Mouse (Mus musculus) kidney, embryonic 14.5 days (tissue): ENCODE data around the gene Defb19. TPM values are rescaled to one million over a fixed set of nuclear protein-coding genes. Genes with fewer than 3 reads are reported as not detected.

Source experiments
- ATAC-seq: fragments of 200-750 bp; cut with Nextera tagmentation; 2 replicates; pipeline ENCODE4 v1.8.0; 2017; ENCODE audit warnings: moderate number of reproducible peaks, mild to moderate bottlenecking, moderate TSS enrichment, moderate library complexity; ENCODE audit not compliant: low FRiP score, low TSS enrichment
- H3K27ac ChIP-seq: fragments of 300-500 bp; sonication (generic); 2 replicates; pipeline ENCODE4 v1.5.1; 2014; ENCODE audit warnings: low read depth, mild to moderate bottlenecking, low read length, moderate library complexity, mixed read lengths
- H3K27me3 ChIP-seq: fragments of 300-500 bp; sonication (generic); 2 replicates; pipeline ENCODE4 v1.6.1; 2014; ENCODE audit warnings: mild to moderate bottlenecking, low read length; ENCODE audit not compliant: control insufficient read depth, insufficient read depth
- H3K36me3 ChIP-seq: fragments of 300-500 bp; sonication (generic); 2 replicates; pipeline ENCODE4 v1.6.1; 2014; ENCODE audit warnings: low read length, mixed read lengths; ENCODE audit not compliant: control insufficient read depth, insufficient read depth
- H3K4me1 ChIP-seq: fragments of 300-500 bp; sonication (generic); 2 replicates; pipeline ENCODE4 v1.6.1; 2014; ENCODE audit warnings: low read length, mixed read lengths; ENCODE audit not compliant: control insufficient read depth, insufficient read depth
- H3K4me2 ChIP-seq: fragments of 300-500 bp; sonication (generic); replicated peaks from 2 replicates; pipeline ENCODE4 v1.6.1; 2014; ENCODE audit warnings: low read depth, mild to moderate bottlenecking, low read length
- H3K4me3 ChIP-seq: fragments of 300-500 bp; sonication (generic); 2 replicates; pipeline ENCODE4 v1.5.1; 2014; ENCODE audit warnings: mild to moderate bottlenecking, low read length
- H3K9ac ChIP-seq: fragments of 300-500 bp; sonication (generic); 2 replicates; pipeline ENCODE4 v1.6.1; 2014; ENCODE audit warnings: low read depth, mild to moderate bottlenecking, low read length, moderate library complexity
- H3K9me3 ChIP-seq: fragments of 300-500 bp; sonication (generic); 2 replicates; pipeline ENCODE4 v1.6.1; 2016; ENCODE audit warnings: low read length; ENCODE audit not compliant: control insufficient read depth
- WGBS: fragments of 180-500 bp; shearing (Covaris S2); extraction: QIAGEN DNeasy Blood & Tissue Kit; methylation state at CpG from one replicate; pipeline ENCODE4 v1.1.7; 2014; 5-methylcytosine and 5-hydroxymethylcytosine counted together
- polyA plus RNA-seq: library from polyadenylated mRNA; unstranded; fragments of >200 nt; fragmentation: Nextera tagmentation; extraction: Ambion mirVana; gene quantifications from 2 replicates; pipeline ENCODE4 v1.2.1, GENCODE M21; 2014

The Defb19 gene
- polyA plus RNA-seq, 1 experiment from 2014 or later, result not detected

GRCm38 (mm10) chr2:152572114-152572794, 7.9 kb downstream of the Defb19 start, which contains the start of gene Defb21:
Gene Defb21 (plus strand): TSS chr2:152572744.
- no peaks in the 10 kb centered on the region; the same call in 1 of the 2 replicates for H3K4me1 ChIP-seq
- no peak within 1 kb of the TSS for H3K4me2 ChIP-seq
- H3K27me3 ChIP-seq, result no peaks in the 10 kb centered on the region
- ATAC-seq, result no peak
- no peak within 1 kb of the TSS for H3K4me3 ChIP-seq
- WGBS, result 69% methylated on average over 11 of the region's 11 CpGs
- H3K27ac ChIP-seq, result no peak within 1 kb of the TSS
- H3K9ac ChIP-seq, result no peak within 1 kb of the TSS
- no peaks in the 10 kb centered on the region for H3K36me3 ChIP-seq
- H3K9me3 ChIP-seq, result no peaks in the 10 kb centered on the region

- Histone ChIP-seq H3K4me1 (no peaks in the 10 kb centered on the region; the same call in 1 of the 2 replicates), H3K36me3 (no peaks in the 10 kb centered on the region), H3K27me3 (no peaks in the 10 kb centered on the region), H3K27ac (no peak overlapping the region), H3K9me3 (no peaks in the 10 kb centered on the region), H3K4me3 (no peak overlapping the region), H3K4me2 (no peak overlapping the region), H3K9ac (no peak overlapping the region)
- WGBS, result 75% methylated on average over 6 of the region's 6 CpGs
- ATAC-seq, result no peak
Measured at GRCm38 (mm10) chr2:152570313-152570712, 9.8 kb downstream of the Defb19 start.

- H3K4me2 ChIP-seq, result no peak overlapping the region
- no peaks in the 10 kb centered on the region for H3K27me3 ChIP-seq
- WGBS, result 81% methylated on average over 4 of the region's 4 CpGs
- no peak overlapping the region for H3K9ac ChIP-seq
- no peak overlapping the region for H3K4me3 ChIP-seq
- H3K4me1 ChIP-seq, result no peaks in the 10 kb centered on the region; the same call in 1 of the 2 replicates
- ATAC-seq, result no peak
- H3K9me3 ChIP-seq, result no peaks in the 10 kb centered on the region
- H3K27ac ChIP-seq, result no peak overlapping the region
- no peaks in the 10 kb centered on the region for H3K36me3 ChIP-seq
Measured at GRCm38 (mm10) chr2:152569881-152570280, 10.2 kb downstream of the Defb19 start.

- Histone ChIP-seq H3K9ac (no peak within 1 kb of the TSS), H3K36me3 (no peaks in the 10 kb centered on the region), H3K4me3 (no peak within 1 kb of the TSS), H3K4me1 (no peaks in the 10 kb centered on the region), H3K4me2 (no peak within 1 kb of the TSS), H3K27me3 (no peaks in the 10 kb centered on the region), H3K27ac (no peak within 1 kb of the TSS; the same call in 1 of the 2 replicates), H3K9me3 (no peaks in the 10 kb centered on the region)
- no peak for ATAC-seq
- WGBS, result 80% methylated on average over 5 of the region's 5 CpGs
Measured at GRCm38 (mm10) chr2:152569038-152569437, 11.1 kb downstream of the Defb19 start, which contains the start of gene Gm17416. Gene Gm17416 (plus strand): TSS chr2:152569338.

- no peaks in the 10 kb centered on the region for H3K9me3 ChIP-seq
Measured at GRCm38 (mm10) chr2:152556655-152557054, 23.5 kb downstream of the Defb19 start.

GRCm38 (mm10) chr2:152553774-152554423, 26.2 kb downstream of the Defb19 start:
- H3K27ac ChIP-seq, result peak overlapping the region; percentile 8; the same call in 1 of the 2 replicates

More at GRCm38 (mm10) chr2:152556655-152557054, 23.5 kb downstream of the Defb19 start:
- no peaks in the 10 kb centered on the region for H3K27me3 ChIP-seq
- peaks cover 8% of the 10 kb centered on the region; the same call in 1 of the 2 replicates for H3K4me1 ChIP-seq
- no peak overlapping the region for H3K4me2 ChIP-seq
- H3K4me3 ChIP-seq, result no peak overlapping the region
- H3K36me3 ChIP-seq, result no peaks in the 10 kb centered on the region
- ATAC-seq, result no peak
- no peak overlapping the region for H3K27ac ChIP-seq
- WGBS, result 87% methylated on average over 7 of the region's 7 CpGs
- no peak overlapping the region for H3K9ac ChIP-seq

GRCm38 (mm10) chr2:152548124-152548523, 32.0 kb downstream of the Defb19 start:
- Histone ChIP-seq H3K36me3 (no peaks in the 10 kb centered on the region), H3K9ac (no peak overlapping the region), H3K27ac (no peak overlapping the region), H3K4me3 (no peak overlapping the region), H3K4me1 (peaks cover 17% of the 10 kb centered on the region; the same call in 1 of the 2 replicates), H3K9me3 (no peaks in the 10 kb centered on the region), H3K27me3 (no peaks in the 10 kb centered on the region), H3K4me2 (no peak overlapping the region)
- no peak for ATAC-seq
- 70% methylated on average over 5 of the region's 5 CpGs for WGBS

More at GRCm38 (mm10) chr2:152553774-152554423, 26.2 kb downstream of the Defb19 start:
- Histone ChIP-seq H3K9ac (no peak overlapping the region), H3K4me3 (no peak overlapping the region), H3K4me1 (peaks cover 8% of the 10 kb centered on the region; the same call in 1 of the 2 replicates), H3K27me3 (no peaks in the 10 kb centered on the region), H3K9me3 (no peaks in the 10 kb centered on the region), H3K4me2 (peak overlapping the region; percentile 29), H3K36me3 (no peaks in the 10 kb centered on the region)
- peak; percentile 60; the same call in 1 of the 2 replicates for ATAC-seq
- 9% methylated on average over 16 of the region's 16 CpGs for WGBS

- peaks cover 9% of the 10 kb centered on the region; the same call in 1 of the 2 replicates for H3K4me1 ChIP-seq
- H3K9me3 ChIP-seq, result peaks cover 5% of the 10 kb centered on the region; the same call in 1 of the 2 replicates
- H3K36me3 ChIP-seq, result no peaks in the 10 kb centered on the region
- H3K27ac ChIP-seq, result no peak overlapping the region; the same call in 1 of the 2 replicates
- H3K9ac ChIP-seq, result no peak overlapping the region
- ATAC-seq, result peak; percentile 65
- no peak overlapping the region for H3K4me2 ChIP-seq
- no peak overlapping the region for H3K4me3 ChIP-seq
- no peaks in the 10 kb centered on the region for H3K27me3 ChIP-seq
- 14% methylated on average over 4 of the region's 4 CpGs for WGBS
Measured at GRCm38 (mm10) chr2:152544691-152545090, 35.4 kb downstream of the Defb19 start.

- no peak overlapping the region for H3K27ac ChIP-seq
- H3K27me3 ChIP-seq, result no peaks in the 10 kb centered on the region
- no peaks in the 10 kb centered on the region for H3K36me3 ChIP-seq
- ATAC-seq, result no peak
- H3K4me2 ChIP-seq, result no peak overlapping the region
- H3K9me3 ChIP-seq, result peaks cover 5% of the 10 kb centered on the region; the same call in 1 of the 2 replicates
- H3K4me1 ChIP-seq, result peaks cover 9% of the 10 kb centered on the region; the same call in 1 of the 2 replicates
- no peak overlapping the region for H3K4me3 ChIP-seq
- WGBS, result 51% methylated on average over 4 of the region's 4 CpGs
- no peak overlapping the region for H3K9ac ChIP-seq
Measured at GRCm38 (mm10) chr2:152543478-152543877, 36.6 kb downstream of the Defb19 start.
